Mouse (Mus musculus): ENCODE data around the gene Kcnq5. TPM values are rescaled to one million over a fixed set of nuclear protein-coding genes. Genes with fewer than 3 reads are reported as not detected.
"Not testable (repeated sequence)": the region's sequence is repeated elsewhere in the genome, so short reads cannot be mapped to it uniquely, and the experiment has no call there.

Gene Kcnq5
- polyA plus RNA-seq, 1 experiment from 2014 or later = 2.4 TPM

GRCm38 (mm10) chr1:21622039-21622438 lies 339.7 kb downstream of the Kcnq5 start:
- no peak overlapping the region for H3K4me2 ChIP-seq
- no peak overlapping the region for H3K4me3 ChIP-seq
- H3K27me3 ChIP-seq = no peaks in the 10 kb centered on the region
- WGBS = 75% methylated on average over 1 of the region's 1 CpGs
- no peak for ATAC-seq (ENCODE audit: insufficient number of reproducible peaks, insufficient read depth, low FRiP score, low TSS enrichment, low read depth)
- no peak overlapping the region for H3K9ac ChIP-seq
- H3K27ac ChIP-seq = no peak overlapping the region
- H3K9me3 ChIP-seq = no peaks in the 10 kb centered on the region
- H3K36me3 ChIP-seq = no peaks in the 10 kb centered on the region
- no peaks in the 10 kb centered on the region for H3K4me1 ChIP-seq

GRCm38 (mm10) chr1:21618712-21619111 lies 343.0 kb downstream of the Kcnq5 start:
- no peaks in the 10 kb centered on the region for H3K27me3 ChIP-seq
- 91% methylated on average over 3 of the region's 3 CpGs for WGBS
- no peak overlapping the region for H3K27ac ChIP-seq
- H3K9me3 ChIP-seq = no peaks in the 10 kb centered on the region
- no peak overlapping the region for H3K4me2 ChIP-seq
- no peak overlapping the region for H3K9ac ChIP-seq
- no peaks in the 10 kb centered on the region for H3K4me1 ChIP-seq
- ATAC-seq (ENCODE audit: insufficient number of reproducible peaks, insufficient read depth, low FRiP score, low TSS enrichment, low read depth) = no peak
- H3K4me3 ChIP-seq = no peak overlapping the region
- no peaks in the 10 kb centered on the region for H3K36me3 ChIP-seq

GRCm38 (mm10) chr1:21616666-21617065 lies 345.1 kb downstream of the Kcnq5 start:
- H3K36me3 ChIP-seq = no peaks in the 10 kb centered on the region
- no peaks in the 10 kb centered on the region for H3K9me3 ChIP-seq
- no peak for ATAC-seq (ENCODE audit: insufficient number of reproducible peaks, insufficient read depth, low FRiP score, low TSS enrichment, low read depth)
- H3K9ac ChIP-seq = no peak overlapping the region
- 80% methylated on average over 4 of the region's 4 CpGs for WGBS
- no peaks in the 10 kb centered on the region for H3K4me1 ChIP-seq
- no peak overlapping the region for H3K27ac ChIP-seq
- no peaks in the 10 kb centered on the region for H3K27me3 ChIP-seq
- H3K4me3 ChIP-seq = no peak overlapping the region
- no peak overlapping the region for H3K4me2 ChIP-seq

GRCm38 (mm10) chr1:21613933-21614332 lies 347.8 kb downstream of the Kcnq5 start:
- 57% methylated on average over 2 of the region's 2 CpGs for WGBS
- Histone ChIP-seq H3K4me3 (no peak overlapping the region), H3K36me3 (no peaks in the 10 kb centered on the region), H3K4me2 (no peak overlapping the region), H3K9me3 (no peaks in the 10 kb centered on the region), H3K9ac (no peak overlapping the region), H3K27me3 (no peaks in the 10 kb centered on the region), H3K27ac (no peak overlapping the region), H3K4me1 (no peaks in the 10 kb centered on the region)
- no peak for ATAC-seq (ENCODE audit: insufficient number of reproducible peaks, insufficient read depth, low FRiP score, low TSS enrichment, low read depth)

GRCm38 (mm10) chr1:21604003-21604402 lies 357.7 kb downstream of the Kcnq5 start:
- H3K4me3 ChIP-seq = no peak overlapping the region
- no peaks in the 10 kb centered on the region for H3K36me3 ChIP-seq
- H3K9ac ChIP-seq = no peak overlapping the region
- H3K27ac ChIP-seq = no peak overlapping the region
- no peak overlapping the region for H3K4me2 ChIP-seq
- no peaks in the 10 kb centered on the region for H3K4me1 ChIP-seq
- ATAC-seq (ENCODE audit: insufficient number of reproducible peaks, insufficient read depth, low FRiP score, low TSS enrichment, low read depth) = no peak
- 68% methylated on average over 4 of the region's 4 CpGs for WGBS
- no peaks in the 10 kb centered on the region for H3K9me3 ChIP-seq
- no peaks in the 10 kb centered on the region for H3K27me3 ChIP-seq

GRCm38 (mm10) chr1:21602567-21602966 lies 359.2 kb downstream of the Kcnq5 start:
- no peak overlapping the region for H3K9ac ChIP-seq
- no peaks in the 10 kb centered on the region for H3K4me1 ChIP-seq
- H3K4me3 ChIP-seq = no peak overlapping the region
- no peak for ATAC-seq (ENCODE audit: insufficient number of reproducible peaks, insufficient read depth, low FRiP score, low TSS enrichment, low read depth)
- H3K27ac ChIP-seq = no peak overlapping the region
- H3K4me2 ChIP-seq = no peak overlapping the region
- H3K36me3 ChIP-seq = no peaks in the 10 kb centered on the region
- no peaks in the 10 kb centered on the region for H3K9me3 ChIP-seq
- H3K27me3 ChIP-seq = no peaks in the 10 kb centered on the region

- Histone ChIP-seq H3K36me3 (no peaks in the 10 kb centered on the region), H3K4me1 (no peaks in the 10 kb centered on the region), H3K4me2 (no peak overlapping the region), H3K9ac (no peak overlapping the region), H3K9me3 (no peaks in the 10 kb centered on the region), H3K27me3 (no peaks in the 10 kb centered on the region), H3K27ac (no peak overlapping the region), H3K4me3 (no peak overlapping the region)
- WGBS = 67% methylated on average over 4 of the region's 4 CpGs
- no peak for ATAC-seq (ENCODE audit: insufficient number of reproducible peaks, insufficient read depth, low FRiP score, low TSS enrichment, low read depth)
Measured at GRCm38 (mm10) chr1:21600606-21601005, 361.1 kb downstream of the Kcnq5 start.

- no peak for ATAC-seq (ENCODE audit: insufficient number of reproducible peaks, insufficient read depth, low FRiP score, low TSS enrichment, low read depth)
- no peak overlapping the region for H3K27ac ChIP-seq
- WGBS = 77% methylated on average over 4 of the region's 4 CpGs
- H3K4me1 ChIP-seq = no peaks in the 10 kb centered on the region
- no peaks in the 10 kb centered on the region for H3K27me3 ChIP-seq
- no peak overlapping the region for H3K9ac ChIP-seq
- H3K9me3 ChIP-seq = no peaks in the 10 kb centered on the region
- no peak overlapping the region for H3K4me3 ChIP-seq
- H3K4me2 ChIP-seq = no peak overlapping the region
- H3K36me3 ChIP-seq = no peaks in the 10 kb centered on the region
Measured at GRCm38 (mm10) chr1:21593872-21594271, 367.9 kb downstream of the Kcnq5 start.

- not testable (repeated sequence) for H3K4me2 ChIP-seq; H3K36me3 ChIP-seq; H3K27ac ChIP-seq; H3K4me3 ChIP-seq; H3K27me3 ChIP-seq; H3K9me3 ChIP-seq; ATAC-seq (ENCODE audit: insufficient number of reproducible peaks, insufficient read depth, low FRiP score, low TSS enrichment, low read depth); H3K4me1 ChIP-seq; H3K9ac ChIP-seq
- 79% methylated on average over 2 of the region's 2 CpGs for WGBS
Measured at GRCm38 (mm10) chr1:21567397-21567796, 394.3 kb downstream of the Kcnq5 start.

GRCm38 (mm10) chr1:21554630-21555029 lies 407.1 kb downstream of the Kcnq5 start:
- no peak overlapping the region for H3K27ac ChIP-seq
- no peaks in the 10 kb centered on the region for H3K4me1 ChIP-seq
- H3K36me3 ChIP-seq = no peaks in the 10 kb centered on the region
- H3K27me3 ChIP-seq = no peaks in the 10 kb centered on the region
- no peaks in the 10 kb centered on the region for H3K9me3 ChIP-seq
- no peak overlapping the region for H3K9ac ChIP-seq
- 75% methylated on average over 6 of the region's 6 CpGs for WGBS
- no peak for ATAC-seq (ENCODE audit: insufficient number of reproducible peaks, insufficient read depth, low FRiP score, low TSS enrichment, low read depth)
- H3K4me3 ChIP-seq = no peak overlapping the region
- no peak overlapping the region for H3K4me2 ChIP-seq

GRCm38 (mm10) chr1:21552715-21553114 lies 409.0 kb downstream of the Kcnq5 start:
- H3K9ac ChIP-seq = no peak overlapping the region
- WGBS = 91% methylated on average over 2 of the region's 2 CpGs
- H3K4me2 ChIP-seq = no peak overlapping the region
- H3K9me3 ChIP-seq = no peaks in the 10 kb centered on the region
- H3K4me3 ChIP-seq = no peak overlapping the region
- no peaks in the 10 kb centered on the region for H3K27me3 ChIP-seq
- no peaks in the 10 kb centered on the region for H3K4me1 ChIP-seq
- no peak overlapping the region for H3K27ac ChIP-seq
- H3K36me3 ChIP-seq = no peaks in the 10 kb centered on the region
- no peak for ATAC-seq (ENCODE audit: insufficient number of reproducible peaks, insufficient read depth, low FRiP score, low TSS enrichment, low read depth)

GRCm38 (mm10) chr1:21543909-21544308 lies 417.8 kb downstream of the Kcnq5 start:
- no peak for ATAC-seq (ENCODE audit: insufficient number of reproducible peaks, insufficient read depth, low FRiP score, low TSS enrichment, low read depth)
- H3K9me3 ChIP-seq = no peaks in the 10 kb centered on the region

GRCm38 (mm10) chr1:21539486-21539885 lies 422.3 kb downstream of the Kcnq5 start:
- Histone ChIP-seq H3K9ac (no peak overlapping the region), H3K4me1 (no peaks in the 10 kb centered on the region), H3K4me3 (no peak overlapping the region), H3K36me3 (no peaks in the 10 kb centered on the region), H3K27ac (no peak overlapping the region), H3K27me3 (no peaks in the 10 kb centered on the region), H3K9me3 (no peaks in the 10 kb centered on the region), H3K4me2 (no peak overlapping the region)
- WGBS = 80% methylated on average over 2 of the region's 2 CpGs
- no peak for ATAC-seq (ENCODE audit: insufficient number of reproducible peaks, insufficient read depth, low FRiP score, low TSS enrichment, low read depth)

More at GRCm38 (mm10) chr1:21543909-21544308, 417.8 kb downstream of the Kcnq5 start:
- H3K9ac ChIP-seq = no peak overlapping the region
- no peaks in the 10 kb centered on the region for H3K4me1 ChIP-seq
- H3K27me3 ChIP-seq = no peaks in the 10 kb centered on the region
- no peak overlapping the region for H3K27ac ChIP-seq
- no peak overlapping the region for H3K4me2 ChIP-seq
- H3K36me3 ChIP-seq = no peaks in the 10 kb centered on the region
- no peak overlapping the region for H3K4me3 ChIP-seq
